Mouse (Mus musculus): ENCODE measurements around the gene Prss41.

Gene Prss41

DNA sequence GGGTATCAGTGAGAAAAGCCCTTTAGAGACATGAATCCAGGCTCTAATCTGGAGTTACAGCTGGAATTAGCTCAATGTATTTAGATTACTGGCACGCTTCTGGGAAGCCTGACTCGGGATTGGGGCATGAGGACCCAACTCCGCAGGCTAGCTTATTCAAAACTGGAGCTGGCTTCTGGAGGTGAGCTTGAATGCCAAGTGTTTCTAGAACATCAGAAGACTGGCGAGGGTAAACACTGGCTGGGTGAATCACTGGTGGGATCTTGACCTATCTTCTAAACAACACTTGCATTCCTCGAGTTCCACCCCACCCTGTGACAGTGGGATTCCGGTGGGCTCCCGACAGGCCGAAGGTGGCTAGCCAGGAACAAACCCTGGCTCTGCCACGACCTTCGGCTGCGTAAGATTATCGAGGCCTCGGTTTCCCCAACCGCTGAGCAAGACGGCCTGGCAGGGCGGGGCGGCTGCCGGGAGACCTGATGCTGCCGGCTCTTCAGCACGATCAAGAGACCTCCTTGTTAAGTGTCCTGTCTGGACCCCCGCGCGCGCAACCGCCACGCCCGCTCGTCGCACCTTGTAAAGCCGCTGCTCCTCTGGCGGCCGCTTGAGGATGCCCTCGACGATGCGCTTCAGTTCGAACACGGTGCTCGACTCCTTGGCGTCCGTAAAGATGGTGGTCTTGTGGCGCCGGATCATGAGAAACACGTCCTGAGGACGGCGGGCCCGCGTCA lies 15.5 kb downstream of the Prss41 start:
- DNase-seq (ENCODE audit: low spot score in 2 of 2) = peak in 1 of 2 experiments; percentile 59

DNA sequence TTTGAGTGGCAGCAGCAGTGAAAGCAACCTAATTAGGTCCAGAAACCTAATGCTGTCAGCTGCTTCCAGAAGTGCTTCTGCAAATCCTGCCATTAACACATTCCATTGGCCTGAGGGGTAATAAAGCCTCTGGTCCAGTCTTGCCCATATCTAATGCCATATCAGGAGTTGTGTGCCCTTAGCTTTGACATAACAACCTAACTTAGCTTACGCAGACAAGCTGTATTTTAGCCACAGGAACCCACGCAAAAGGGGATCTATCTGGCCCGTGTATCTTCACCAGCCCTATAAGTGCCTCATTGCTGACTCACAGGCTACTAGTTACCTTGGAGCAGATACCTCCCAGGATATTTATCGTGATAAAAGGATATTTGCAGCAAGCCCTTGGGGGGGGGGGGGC lies 18.4 kb downstream of the Prss41 start:
- DNase-seq (ENCODE audit: low spot score in 2 of 2) = no peak

DNA sequence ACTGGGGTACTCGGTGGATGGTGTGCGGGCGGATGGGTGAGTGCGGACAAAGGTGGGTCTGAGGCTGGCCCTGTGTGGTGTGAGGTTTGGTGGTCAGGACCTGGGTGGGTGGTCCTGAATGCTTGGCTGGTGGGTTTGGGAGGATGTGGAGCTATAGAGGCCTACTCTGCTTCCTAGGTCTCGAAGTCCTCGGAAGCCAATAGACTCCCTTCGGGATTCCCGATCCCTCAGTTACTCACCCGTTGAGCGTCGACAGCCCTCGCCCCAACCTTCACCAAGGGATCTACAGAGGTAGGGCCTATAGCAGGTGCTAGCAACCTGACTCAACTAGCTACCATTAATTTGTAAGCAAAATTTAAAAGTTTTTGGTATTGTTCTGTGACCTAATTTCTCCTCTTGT lies 20.4 kb downstream of the Prss41 start:
- DNase-seq (ENCODE audit: low spot score in 2 of 2) = no peak

DNA sequence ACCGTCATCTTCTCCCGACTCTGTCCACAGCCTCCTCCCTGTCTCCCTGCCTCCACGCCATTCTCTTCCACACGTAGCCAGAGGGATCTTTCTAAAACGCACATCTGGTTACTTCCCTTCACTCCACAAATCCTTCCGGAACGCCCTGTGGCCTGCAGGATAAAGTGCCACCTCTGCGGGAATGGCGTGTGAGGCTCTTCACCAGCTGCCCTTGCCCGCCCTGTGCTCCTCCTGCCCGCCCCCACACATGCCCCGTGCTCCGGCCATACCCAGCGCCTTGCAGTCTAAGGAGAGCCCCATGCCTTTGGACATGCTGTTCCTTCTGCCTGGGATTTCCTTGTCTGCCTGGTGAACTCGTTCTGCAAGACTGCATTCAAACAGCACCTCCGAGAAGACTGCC lies 21.0 kb downstream of the Prss41 start:
- no peak for DNase-seq (ENCODE audit: low spot score in 2 of 2)

DNA sequence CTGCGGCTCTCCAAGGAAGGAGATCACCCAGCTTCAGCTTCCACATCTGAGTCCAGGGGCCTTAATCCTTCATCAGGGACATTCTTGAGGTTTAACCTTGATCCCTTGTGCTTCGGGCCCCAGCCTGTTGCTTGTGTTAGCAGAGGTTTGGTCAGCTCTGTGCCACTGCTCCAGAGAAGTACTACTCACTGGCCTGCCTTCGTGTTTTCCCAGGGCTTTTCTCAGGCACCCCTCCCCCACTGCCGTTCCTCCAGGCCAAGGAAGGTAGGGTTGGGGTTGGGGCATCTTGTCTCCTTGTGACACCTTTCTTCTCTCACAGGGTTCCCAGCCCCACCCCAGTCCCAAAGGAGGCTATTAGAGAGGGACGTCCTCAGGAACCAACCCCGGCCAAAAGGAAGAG lies 21.9 kb downstream of the Prss41 start:
- no peak for DNase-seq (ENCODE audit: low spot score in 2 of 2)

DNA sequence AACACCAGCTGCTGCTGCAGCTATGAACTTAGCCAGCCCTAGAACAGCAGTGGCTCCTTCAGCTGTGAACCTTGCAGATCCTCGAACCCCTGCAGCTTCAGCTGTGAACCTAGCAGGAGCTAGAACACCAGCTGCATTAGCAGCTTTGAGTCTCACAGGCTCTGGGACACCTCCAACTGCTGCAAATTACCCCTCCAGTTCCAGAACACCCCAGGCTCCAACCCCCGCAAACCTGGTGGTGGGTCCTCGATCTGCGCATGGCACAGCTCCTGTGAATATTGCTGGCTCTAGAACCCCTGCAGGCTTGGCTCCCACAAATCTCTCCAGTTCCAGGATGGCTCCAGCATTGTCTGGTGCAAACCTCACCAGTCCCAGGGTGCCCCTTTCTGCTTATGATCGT lies 23.2 kb downstream of the Prss41 start:
- DNase-seq (ENCODE audit: low spot score in 2 of 2) = no peak

DNA sequence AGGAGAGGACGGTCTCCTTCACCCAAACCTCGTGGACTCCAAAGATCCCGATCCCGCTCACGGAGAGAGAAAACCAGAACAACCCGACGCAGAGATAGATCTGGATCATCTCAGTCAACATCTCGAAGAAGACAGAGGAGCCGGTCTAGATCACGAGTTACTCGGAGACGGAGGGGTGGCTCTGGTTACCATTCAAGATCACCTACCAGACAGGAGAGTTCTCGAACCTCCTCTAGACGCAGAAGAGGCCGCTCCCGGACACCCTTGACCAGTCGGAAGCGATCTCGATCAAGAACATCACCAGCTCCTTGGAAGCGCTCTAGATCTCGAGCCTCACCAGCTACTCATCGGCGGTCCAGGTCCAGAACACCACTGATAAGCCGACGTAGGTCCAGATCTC lies 24.7 kb downstream of the Prss41 start:
- DNase-seq (ENCODE audit: low spot score in 2 of 2) = no peak

DNA sequence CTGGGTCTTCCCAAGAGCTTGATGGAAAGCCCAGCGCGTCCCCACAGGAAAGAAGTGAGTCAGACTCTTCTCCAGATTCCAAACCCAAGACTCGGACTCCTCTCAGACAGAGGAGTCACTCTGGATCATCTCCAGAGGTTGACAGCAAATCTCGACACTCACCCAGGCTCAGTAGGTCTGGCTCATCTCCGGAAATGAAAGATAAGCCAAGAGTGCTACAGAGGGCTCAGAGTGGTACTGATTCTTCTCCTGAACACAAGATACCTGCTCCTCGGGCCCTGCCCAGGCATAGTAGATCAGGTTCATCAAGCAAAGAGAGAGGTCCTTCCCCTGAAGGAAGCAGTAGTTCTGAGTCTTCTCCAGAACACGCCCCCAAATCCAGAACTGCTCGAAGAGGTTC lies 25.4 kb downstream of the Prss41 start:
- no peak for DNase-seq (ENCODE audit: low spot score in 2 of 2)

DNA sequence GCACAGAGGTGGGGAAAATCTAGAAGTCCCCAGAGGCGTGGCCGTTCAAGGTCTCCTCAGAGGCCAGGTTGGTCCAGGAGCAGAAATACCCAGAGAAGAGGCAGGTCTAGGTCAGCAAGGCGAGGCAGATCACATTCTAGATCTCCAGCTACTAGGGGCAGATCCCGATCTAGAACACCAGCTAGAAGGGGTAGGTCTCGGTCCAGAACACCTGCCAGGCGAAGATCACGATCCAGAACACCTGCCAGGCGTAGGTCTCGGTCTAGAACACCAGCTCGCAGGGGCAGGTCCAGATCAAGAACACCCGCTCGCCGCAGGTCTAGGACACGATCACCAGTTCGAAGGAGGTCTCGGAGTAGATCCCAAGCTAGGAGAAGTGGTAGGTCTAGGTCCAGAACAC lies 28.3 kb downstream of the Prss41 start:
- DNase-seq (ENCODE audit: low spot score in 2 of 2) = no peak

DNA sequence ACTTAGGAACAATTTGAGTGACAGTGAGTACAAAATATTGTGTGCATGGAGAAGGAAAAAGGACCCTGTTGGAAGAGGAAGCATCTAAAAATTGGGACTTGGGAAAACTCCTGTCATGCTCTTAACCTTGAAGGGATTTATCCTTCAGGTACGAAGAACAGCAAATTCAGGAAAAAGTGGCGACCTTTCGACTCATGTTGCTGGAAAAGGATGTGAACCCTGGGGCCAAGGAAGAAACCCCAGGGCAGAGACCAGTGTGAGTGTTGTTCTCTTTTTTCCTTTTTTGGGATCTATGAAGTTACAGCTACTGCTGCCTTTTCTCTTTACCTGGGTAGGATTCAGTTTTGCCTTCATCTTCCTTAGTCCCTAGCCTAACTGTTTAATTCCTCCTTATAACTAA lies 36.1 kb downstream of the Prss41 start:
- no peak for DNase-seq (ENCODE audit: low spot score in 2 of 2)

DNA sequence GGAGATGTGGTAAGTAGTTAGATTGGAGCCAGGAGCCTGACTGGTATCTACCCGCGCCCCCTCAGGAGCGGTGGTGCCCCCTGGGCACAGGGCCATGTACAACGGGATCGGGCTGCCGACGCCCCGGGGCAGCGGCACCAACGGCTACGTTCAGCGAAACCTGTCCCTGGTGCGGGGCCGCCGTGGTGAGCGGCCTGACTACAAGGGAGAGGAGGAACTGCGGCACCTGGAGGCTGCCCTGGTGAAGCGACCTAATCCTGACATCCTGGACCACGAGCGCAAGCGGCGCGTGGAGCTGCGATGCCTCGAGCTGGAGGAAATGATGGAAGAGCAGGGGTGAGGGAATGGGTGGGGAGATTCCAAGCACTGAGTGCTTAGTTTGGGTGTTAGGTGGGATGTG lies 37.1 kb downstream of the Prss41 start:
- peak in 1 of 2 experiments; percentile 35 for DNase-seq (ENCODE audit: low spot score in 2 of 2)

DNA sequence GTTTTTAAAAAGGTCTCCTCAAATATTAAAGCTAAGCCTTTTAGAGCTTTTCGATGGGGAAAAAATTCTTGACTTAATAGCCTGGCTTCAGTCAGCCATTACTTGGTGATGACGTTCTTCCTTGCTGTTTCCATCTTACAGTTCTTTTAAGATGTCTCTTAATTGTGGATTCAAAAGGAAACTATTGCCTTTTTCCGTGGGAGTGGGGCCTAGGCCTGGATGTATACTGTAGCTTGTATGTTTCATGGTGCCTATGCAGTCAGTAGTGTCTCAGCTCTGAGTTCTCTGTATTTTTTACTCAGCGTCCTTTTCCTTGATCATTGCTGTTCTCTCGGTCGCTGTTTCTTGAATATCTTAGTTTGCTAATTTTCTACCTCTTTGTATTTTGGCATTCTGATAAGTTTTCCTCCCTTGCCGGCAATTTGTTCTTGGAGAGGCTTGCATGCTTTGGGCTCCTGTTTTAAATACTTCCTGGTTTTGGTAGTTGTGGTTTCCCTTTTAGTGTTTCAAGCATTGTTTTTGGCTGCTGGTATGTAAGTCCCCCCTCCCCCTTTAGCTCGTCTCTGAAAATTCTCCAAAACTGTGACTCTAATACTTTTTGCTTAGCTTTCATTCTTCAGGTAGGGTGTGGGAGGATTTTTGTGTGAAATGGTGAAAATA lies 39.4 kb downstream of the Prss41 start:
- no peak for DNase-seq (ENCODE audit: low spot score in 2 of 2)

DNA sequence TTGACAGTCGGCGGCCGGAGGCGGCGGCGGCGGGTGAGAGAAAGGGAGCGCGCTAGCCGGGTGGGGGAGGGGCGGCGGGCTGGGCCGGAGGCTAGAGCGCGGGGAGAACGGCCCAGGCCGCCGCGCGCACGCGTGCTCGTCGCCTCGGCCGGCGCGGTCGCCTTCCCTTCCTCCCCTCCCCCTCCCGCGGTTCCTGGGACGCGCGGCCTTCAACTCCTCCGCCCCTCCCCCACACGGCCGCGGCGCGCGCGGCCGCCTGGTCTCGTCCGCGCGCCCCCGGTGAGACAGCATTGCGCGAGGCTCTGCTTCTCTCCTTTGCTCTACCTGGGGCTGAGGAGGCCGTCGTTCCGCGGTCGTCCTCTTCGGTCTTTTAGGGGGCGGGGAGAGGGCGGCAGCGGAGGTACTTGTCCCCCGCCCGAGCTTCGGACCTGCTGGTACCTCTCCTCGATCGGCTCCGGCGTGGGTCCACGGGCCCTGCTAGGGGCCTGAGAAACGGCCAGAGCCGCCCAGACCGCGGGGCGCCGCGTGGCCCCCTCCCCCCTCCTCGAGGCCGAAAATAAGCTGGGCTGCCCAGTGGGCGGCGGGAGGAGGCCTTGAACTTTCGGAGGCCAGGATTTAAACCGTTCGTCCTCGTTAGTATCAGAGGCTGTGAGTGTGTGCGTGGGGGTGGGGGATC lies 40.5 kb downstream of the Prss41 start:
- no peak for DNase-seq (ENCODE audit: low spot score in 2 of 2)

DNA sequence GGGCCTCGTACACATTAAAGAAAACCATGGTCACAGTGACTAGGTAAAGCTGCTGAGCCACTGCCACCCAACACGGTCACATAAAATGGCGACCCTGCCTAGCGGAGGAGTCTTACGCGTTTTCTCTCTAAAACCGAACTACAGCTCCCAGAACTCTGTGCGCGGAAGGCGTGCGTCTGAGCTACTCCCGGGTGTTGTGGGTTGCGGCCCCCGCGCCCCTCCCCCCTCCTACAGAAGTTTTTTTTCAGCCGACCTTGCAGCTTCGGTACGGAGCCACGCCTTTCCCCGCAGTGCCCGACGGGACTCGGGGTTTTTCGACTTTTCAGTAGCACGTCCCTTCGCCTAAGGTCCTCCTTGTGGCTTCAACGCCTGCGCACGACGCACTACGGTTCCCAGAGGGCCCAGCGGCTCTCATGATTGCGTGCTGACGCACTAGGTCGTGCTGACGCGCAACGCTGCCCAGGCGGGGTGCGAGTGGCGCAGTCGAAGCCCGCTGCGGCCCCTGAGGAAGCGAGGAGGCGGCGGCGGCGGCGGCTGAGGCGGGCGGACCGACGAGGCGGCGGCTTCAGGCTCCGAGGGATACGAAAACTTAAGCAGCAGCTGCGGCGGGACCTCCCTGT lies 41.1 kb downstream of the Prss41 start:
- DNase-seq (ENCODE audit: low spot score in 2 of 2) = peak; percentile 98

DNA sequence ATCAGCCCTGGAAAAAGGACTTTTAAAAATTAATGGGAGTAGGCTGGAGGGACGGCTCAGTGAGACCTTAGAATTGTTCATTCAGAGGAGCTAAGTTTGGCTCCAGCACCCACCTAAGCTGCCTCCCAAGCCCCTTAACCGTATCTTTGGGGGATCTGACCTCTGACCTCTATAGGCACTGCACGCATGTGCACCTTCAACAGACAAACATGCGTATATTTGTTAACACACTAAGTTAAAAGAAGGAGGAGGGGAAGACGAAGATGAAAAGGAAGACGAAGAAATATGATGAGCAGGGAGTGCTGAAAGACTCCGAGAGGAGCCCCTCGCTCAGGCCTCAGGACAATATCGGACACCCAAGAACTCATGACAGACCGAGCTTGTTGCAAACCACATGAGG lies 42.3 kb downstream of the Prss41 start:
- no peak for DNase-seq (ENCODE audit: low spot score in 2 of 2)

DNA sequence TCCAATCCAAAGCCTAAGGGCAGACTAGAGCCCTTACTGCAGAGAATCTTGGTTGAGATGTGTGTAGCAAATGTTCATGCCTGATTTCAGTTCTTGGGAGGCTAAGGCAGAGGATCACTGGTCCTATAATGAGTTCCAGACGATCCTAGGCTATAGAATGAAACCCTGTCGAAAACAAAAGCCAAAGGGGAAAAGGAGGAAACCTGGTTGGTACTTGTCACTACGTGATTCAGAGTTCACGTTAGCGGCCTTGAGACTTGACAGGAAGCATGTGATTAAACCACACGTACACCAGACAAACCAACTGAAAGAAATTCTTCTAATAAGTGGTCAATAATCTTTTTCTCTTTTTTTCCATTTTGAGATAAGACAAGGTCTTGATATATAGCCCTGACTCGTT lies 46.7 kb downstream of the Prss41 start:
- no peak for DNase-seq (ENCODE audit: low spot score in 2 of 2)

DNA sequence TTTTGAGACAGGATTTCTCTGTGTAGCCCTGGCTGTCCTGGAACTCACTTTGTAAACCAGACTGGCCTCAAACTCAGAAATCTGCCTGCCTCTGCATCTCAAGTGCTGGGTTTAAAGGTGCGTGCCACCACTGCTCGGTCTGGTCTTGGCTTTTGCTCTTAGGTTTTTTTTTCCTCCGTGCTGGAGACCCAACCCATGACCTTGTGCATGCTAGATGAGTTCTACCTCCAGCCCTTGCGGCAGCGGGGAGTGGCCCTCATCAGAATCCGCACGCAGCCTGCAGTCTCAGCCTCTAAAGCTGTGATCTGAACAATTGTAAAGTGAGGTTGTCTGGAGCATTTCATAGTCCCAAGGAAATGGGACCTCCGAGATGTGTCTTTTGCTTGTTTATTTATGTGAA lies 48.6 kb downstream of the Prss41 start:
- DNase-seq (ENCODE audit: low spot score in 2 of 2) = no peak

DNA sequence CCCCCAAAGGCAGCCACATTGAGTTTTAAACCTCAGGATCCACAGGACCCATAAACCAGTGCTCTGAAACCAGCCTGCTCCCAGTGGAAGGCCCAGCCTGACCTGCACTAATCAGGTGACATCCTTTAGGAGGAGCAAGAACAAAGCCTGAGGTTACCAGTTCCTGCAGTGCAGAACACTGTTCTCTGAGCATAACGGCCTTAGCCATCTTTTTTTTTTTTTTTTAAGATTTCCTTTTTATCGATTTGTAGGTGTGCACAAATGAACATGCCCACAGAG lies 53.0 kb downstream of the Prss41 start:
- DNase-seq (ENCODE audit: low spot score in 2 of 2) = no peak

DNA sequence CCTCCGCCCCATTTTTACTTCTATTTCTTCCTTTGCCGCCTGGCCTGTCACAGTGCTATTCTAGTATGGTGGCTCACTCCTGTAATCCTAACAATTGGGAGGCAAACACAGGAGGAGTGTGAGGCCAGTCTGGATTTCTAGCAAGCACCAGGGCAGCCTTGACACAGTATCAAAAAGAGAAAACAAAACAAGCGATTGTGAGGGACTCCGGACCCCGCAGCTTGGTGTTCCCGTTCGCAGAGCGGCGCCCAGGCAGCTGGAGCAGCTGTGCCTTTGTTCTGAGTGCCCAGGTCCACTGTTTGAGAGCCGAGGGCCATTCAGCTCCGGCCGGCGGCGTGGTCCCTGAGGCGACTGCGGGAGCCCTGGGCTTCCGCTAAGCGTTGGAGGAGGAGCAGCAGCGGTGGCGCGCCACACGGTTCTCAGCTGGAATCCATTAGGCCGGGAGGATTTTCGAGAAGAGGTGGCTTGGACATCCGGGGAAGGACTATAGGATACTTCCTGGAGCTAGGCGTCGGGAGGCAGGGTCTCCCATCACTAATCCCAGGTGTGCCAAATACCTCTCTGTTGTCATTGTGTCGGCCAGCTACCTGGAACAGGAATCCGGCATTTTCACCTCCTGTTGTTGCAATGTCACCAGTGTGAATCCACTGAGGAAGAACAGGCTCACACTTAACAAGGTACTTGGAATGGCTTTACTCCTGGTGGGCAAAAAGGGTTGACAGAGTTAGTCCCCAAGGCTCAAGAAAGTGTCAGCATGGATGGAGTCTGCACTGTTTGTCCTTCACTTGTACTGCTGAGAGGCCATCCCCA lies 53.5 kb downstream of the Prss41 start, which contains the start of gene Srrm2:
Gene Srrm2, plus strand, starts transcription at position 264 of the 810 bp plus-strand sequence.
- DNase-seq (ENCODE audit: low spot score in 2 of 2) = peak; percentile 35 to 42

DNA sequence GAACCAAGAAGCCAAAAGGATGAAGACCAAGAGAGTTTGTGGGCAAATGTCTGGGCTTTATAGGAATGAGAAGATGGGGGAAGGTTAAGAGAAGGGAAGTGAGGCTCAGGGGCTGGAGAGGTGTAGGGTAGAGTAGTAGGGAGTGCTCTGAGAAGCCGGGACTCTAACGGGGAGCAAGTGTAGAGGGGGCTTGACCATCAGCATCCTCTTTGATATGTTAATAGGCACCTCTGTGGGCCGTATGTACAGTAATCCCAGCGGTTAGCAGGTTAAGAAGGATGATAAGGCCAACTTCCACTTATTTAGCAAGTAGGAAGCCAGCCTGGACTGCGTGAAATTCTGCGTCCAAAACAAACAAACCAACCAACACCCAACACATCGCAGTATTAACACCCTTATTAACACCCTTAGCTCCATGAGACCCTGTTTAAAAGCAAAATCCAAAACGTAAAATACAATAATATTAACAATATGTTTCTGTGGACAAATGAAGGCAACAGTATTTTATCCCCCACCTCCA lies 54.2 kb downstream of the Prss41 start:
- DNase-seq (ENCODE audit: low spot score in 2 of 2) = no peak

DNA sequence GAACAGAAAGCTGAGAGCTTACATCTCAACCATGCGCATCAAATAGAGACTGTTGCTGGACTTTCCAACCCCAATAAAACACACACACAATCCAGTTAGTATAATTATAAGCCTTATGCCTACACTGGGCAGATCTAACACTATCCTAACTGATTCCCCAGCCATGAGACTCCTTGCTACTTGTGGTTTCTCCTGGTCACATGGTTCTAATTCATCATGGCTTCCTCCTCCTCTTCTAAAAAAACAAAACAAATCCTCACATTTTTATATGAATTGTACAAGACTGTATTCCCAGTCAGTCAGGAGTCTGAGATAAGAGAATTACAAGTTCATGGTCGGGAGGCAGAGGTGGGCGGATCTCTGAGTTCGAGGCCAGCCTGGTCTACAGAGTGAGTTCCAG lies 55.0 kb downstream of the Prss41 start:
- DNase-seq (ENCODE audit: low spot score in 2 of 2) = no peak

All from heart, adult 9 months (tissue).